Mouse (Mus musculus) CH12.LX (cell line): ENCODE results near the gene Akt2.

Source experiments
- CTCF ChIP-seq, 2 experiments: IDR thresholded peaks in 1 of 2; conservative IDR thresholded peaks in 1 of 2; 2 replicates each; pipeline ENCODE4 v1.5.1; 2011 to 2012; ENCODE audit warnings: low read depth in 2 of 2, low read length in 2 of 2, improper control_type of control experiment in 1 of 2, inconsistent platforms in 1 of 2, mild to moderate bottlenecking in 1 of 2, moderate library complexity in 1 of 2
- EP300 ChIP-seq: IDR thresholded peaks from 2 replicates; pipeline ENCODE4 v1.6.1; 2011; ENCODE audit warnings: low read length, improper control_type of control experiment
- SIN3A ChIP-seq: IDR thresholded peaks from 2 replicates; pipeline ENCODE4 v1.6.1; 2012; ENCODE audit warnings: low read length, improper control_type of control experiment, inconsistent platforms

DNA sequence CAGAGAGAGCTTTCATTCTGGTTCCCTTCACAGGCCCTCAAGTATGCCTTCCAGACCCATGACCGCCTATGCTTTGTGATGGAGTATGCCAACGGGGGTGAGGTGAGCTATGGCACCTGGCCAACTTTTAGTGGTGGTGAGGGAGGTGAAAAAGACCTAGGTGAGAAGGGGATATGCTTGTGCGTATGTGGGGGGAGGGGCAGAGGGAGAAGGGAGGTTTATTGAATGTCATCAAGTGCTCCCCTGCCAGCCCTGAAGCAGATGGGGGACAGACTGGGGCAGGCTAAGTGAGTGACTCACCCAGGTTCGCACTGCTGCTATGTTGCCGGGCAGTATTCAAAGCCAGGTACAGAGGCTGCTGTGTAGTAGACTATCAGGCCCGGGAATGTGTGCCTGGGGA, 41.8 kb downstream of the Akt2 start:
- TF ChIP-seq EP300, result no peak
- no peak for TF ChIP-seq SIN3A
- no peak for TF ChIP-seq CTCF (conservative IDR thresholded peaks at IDR 0.05 in 1 of 2, IDR thresholded peaks at IDR 0.05 in 1 of 2; ENCODE audit: low read depth in 2 of 2, low read length in 2 of 2)
